Mouse (Mus musculus) adrenal gland, adult 2 months (tissue): ENCODE measurements around the gene Ap3b1. TPM values are rescaled to one million over a fixed set of nuclear protein-coding genes. Genes with fewer than 3 reads are reported as not detected.

Experiments
- DNase-seq: peaks from one replicate; pipeline ENCODE4 v3.0.0; 2021
- polyA plus RNA-seq: library from polyadenylated mRNA; depleted of rRNA; stranded (reverse); fragments of >200 nt; gene quantifications from 2 replicates; pipeline ENCODE4 v1.2.3, GENCODE M21; 2012
- total RNA-seq, 2 experiments: library from RNA; stranded (reverse); gene quantifications; 2 replicates each; pipeline ENCODE4 v1.2.3; 2021

Ap3b1 gene
- total and polyA plus RNA-seq, 3 experiments, result 11.5 to 55.6 (median 40.5) TPM

- no peak for DNase-seq
Observed at GRCm38 (mm10) chr13:94451229-94451628, 92.5 kb downstream of the Ap3b1 start.

GRCm38 (mm10) chr13:94454131-94454530 is 95.4 kb downstream of the Ap3b1 start:
- no peak for DNase-seq

GRCm38 (mm10) chr13:94459143-94459542 is 100.4 kb downstream of the Ap3b1 start:
- no peak for DNase-seq

GRCm38 (mm10) chr13:94464221-94464620 is 105.5 kb downstream of the Ap3b1 start:
- DNase-seq, result no peak

GRCm38 (mm10) chr13:94468551-94468950 is 109.8 kb downstream of the Ap3b1 start:
- no peak for DNase-seq

GRCm38 (mm10) chr13:94471009-94471672 is 112.4 kb downstream of the Ap3b1 start:
- DNase-seq, result no peak

- no peak for DNase-seq
Observed at GRCm38 (mm10) chr13:94476208-94476607, 117.4 kb downstream of the Ap3b1 start.

- no peak for DNase-seq
Observed at GRCm38 (mm10) chr13:94480256-94480655, 121.5 kb downstream of the Ap3b1 start.

GRCm38 (mm10) chr13:94490684-94491083 is 131.9 kb downstream of the Ap3b1 start:
- no peak for DNase-seq

- DNase-seq, result no peak
Observed at GRCm38 (mm10) chr13:94491159-94491558, 132.4 kb downstream of the Ap3b1 start.

- DNase-seq, result no peak
Observed at GRCm38 (mm10) chr13:94497521-94497920, 138.8 kb downstream of the Ap3b1 start.

- DNase-seq, result no peak
Observed at GRCm38 (mm10) chr13:94506411-94506810, 147.7 kb downstream of the Ap3b1 start.

- DNase-seq, result no peak
Observed at GRCm38 (mm10) chr13:94508344-94508743, 149.6 kb downstream of the Ap3b1 start.

- DNase-seq, result no peak
Observed at GRCm38 (mm10) chr13:94513157-94513767, 154.5 kb downstream of the Ap3b1 start.

- no peak for DNase-seq
Observed at GRCm38 (mm10) chr13:94513898-94514297, 155.1 kb downstream of the Ap3b1 start.

GRCm38 (mm10) chr13:94514992-94515391 is 156.2 kb downstream of the Ap3b1 start:
- no peak for DNase-seq

- no peak for DNase-seq
Observed at GRCm38 (mm10) chr13:94516532-94516931, 157.8 kb downstream of the Ap3b1 start.

- DNase-seq, result no peak
Observed at GRCm38 (mm10) chr13:94518176-94518575, 159.4 kb downstream of the Ap3b1 start.

- DNase-seq, result no peak
Observed at GRCm38 (mm10) chr13:94519276-94519675, 160.5 kb downstream of the Ap3b1 start.

- DNase-seq, result no peak
Observed at GRCm38 (mm10) chr13:94523213-94523612, 164.5 kb downstream of the Ap3b1 start.

GRCm38 (mm10) chr13:94524669-94525238 is 166.0 kb downstream of the Ap3b1 start:
- no peak for DNase-seq

GRCm38 (mm10) chr13:94529138-94529537 is 170.4 kb downstream of the Ap3b1 start:
- no peak for DNase-seq

GRCm38 (mm10) chr13:94533516-94533915 is 174.8 kb downstream of the Ap3b1 start:
- no peak for DNase-seq

GRCm38 (mm10) chr13:94537336-94537735 is 178.6 kb downstream of the Ap3b1 start:
- DNase-seq, result no peak
